Mouse (Mus musculus) forebrain, embryonic 13.5 days (tissue): ENCODE measurements around the gene Ccp110. TPM values are rescaled to one million over a fixed set of nuclear protein-coding genes. Genes with fewer than 3 reads are reported as not detected.
A peak's percentile ranks its signal among the peaks of the same experiment; 100 is the strongest.

Experiments used
- ATAC-seq: fragments of 200-750 bp; cut with Nextera tagmentation; 2 replicates; pipeline ENCODE4 v1.8.0; 2017
- H3K27ac ChIP-seq: fragments of 300-500 bp; sonication (generic); 2 replicates; pipeline ENCODE4 v1.5.1; 2015; ENCODE audit warnings: inconsistent platforms, mild to moderate bottlenecking, moderate library complexity
- H3K27me3 ChIP-seq: fragments of 300-500 bp; sonication (generic); 2 replicates; pipeline ENCODE4 v1.6.1; 2015; ENCODE audit warnings: mild to moderate bottlenecking, inconsistent platforms
- H3K36me3 ChIP-seq: fragments of 300-500 bp; sonication (generic); 2 replicates; pipeline ENCODE4 v1.6.1; 2015; ENCODE audit warnings: mild to moderate bottlenecking, inconsistent platforms; ENCODE audit not compliant: poor library complexity, severe bottlenecking
- H3K4me1 ChIP-seq: fragments of 300-500 bp; sonication (generic); 2 replicates; pipeline ENCODE4 v1.6.1; 2015; ENCODE audit warnings: inconsistent platforms
- H3K4me2 ChIP-seq: fragments of 300-500 bp; sonication (generic); 2 replicates; pipeline ENCODE4 v1.6.1; 2015; ENCODE audit warnings: inconsistent platforms, mild to moderate bottlenecking, moderate library complexity
- H3K4me3 ChIP-seq: fragments of 300-500 bp; sonication (generic); 2 replicates; pipeline ENCODE4 v1.5.1; 2015; ENCODE audit warnings: mild to moderate bottlenecking, inconsistent platforms
- H3K9ac ChIP-seq: fragments of 300-500 bp; sonication (generic); 2 replicates; pipeline ENCODE4 v1.6.1; 2015; ENCODE audit warnings: mild to moderate bottlenecking, inconsistent platforms
- H3K9me3 ChIP-seq: fragments of 300-500 bp; sonication (generic); replicated peaks from 2 replicates; pipeline ENCODE4 v1.6.1; 2016; ENCODE audit warnings: inconsistent platforms
- WGBS: fragments of 180-500 bp; shearing (Covaris S2); methylation state at CpG from one replicate; pipeline ENCODE4 v1.1.7; 2015; 5-methylcytosine and 5-hydroxymethylcytosine counted together
- polyA plus RNA-seq: library from polyadenylated mRNA; unstranded; fragments of >200 nt; fragmentation: Nextera tagmentation; extraction: Ambion mirVana; gene quantifications from 2 replicates; pipeline ENCODE4 v1.2.1, GENCODE M21; 2015

Gene Ccp110
- polyA plus RNA-seq = 33.0 and 42.9 TPM in 2 replicates

- Histone ChIP-seq H3K9me3 (no peaks in the 10 kb centered on the region), H3K4me2 (peak within 1 kb of the TSS; percentile 77), H3K27me3 (no peaks in the 10 kb centered on the region), H3K4me1 (peaks cover 15% of the 10 kb centered on the region), H3K27ac (peak within 1 kb of the TSS; percentile 64; the same call in 1 of the 2 replicates), H3K36me3 (peaks cover 25% of the 10 kb centered on the region), H3K9ac (peak within 1 kb of the TSS; percentile 84), H3K4me3 (peak within 1 kb of the TSS; percentile 96)
- ATAC-seq = peak; percentile 99
- WGBS = 1% methylated on average over 48 of the region's 48 CpGs
Measured at GRCm38 (mm10) chr7:118712228-118713173, at the start of gene Ccp110. Gene Ccp110 (plus strand): TSS chr7:118712552.

- Histone ChIP-seq H3K27ac (no peak overlapping the region), H3K9me3 (peaks cover 5% of the 10 kb centered on the region), H3K4me2 (no peak overlapping the region), H3K36me3 (no peaks in the 10 kb centered on the region), H3K27me3 (no peaks in the 10 kb centered on the region), H3K9ac (no peak overlapping the region), H3K4me1 (no peaks in the 10 kb centered on the region), H3K4me3 (no peak overlapping the region)
- no peak for ATAC-seq
- WGBS = 89% methylated on average over 2 of the region's 2 CpGs
Measured at GRCm38 (mm10) chr7:118667773-118668172, 44.6 kb upstream of the Ccp110 start.

- ATAC-seq = no peak
- H3K4me1 ChIP-seq = no peaks in the 10 kb centered on the region
- H3K4me3 ChIP-seq = no peak overlapping the region
- 86% methylated on average over 4 of the region's 4 CpGs for WGBS
- no peak overlapping the region for H3K4me2 ChIP-seq
- H3K9ac ChIP-seq = no peak overlapping the region
- no peaks in the 10 kb centered on the region for H3K27me3 ChIP-seq
- H3K9me3 ChIP-seq = no peaks in the 10 kb centered on the region
- no peak overlapping the region for H3K27ac ChIP-seq
- no peaks in the 10 kb centered on the region for H3K36me3 ChIP-seq
Measured at GRCm38 (mm10) chr7:118670142-118670541, 42.2 kb upstream of the Ccp110 start.

GRCm38 (mm10) chr7:118676826-118677225, 35.5 kb upstream of the Ccp110 start:
- Histone ChIP-seq H3K9ac (no peak overlapping the region), H3K27ac (no peak overlapping the region), H3K9me3 (no peaks in the 10 kb centered on the region), H3K4me2 (no peak overlapping the region), H3K4me3 (no peak overlapping the region), H3K27me3 (no peaks in the 10 kb centered on the region), H3K4me1 (no peaks in the 10 kb centered on the region), H3K36me3 (no peaks in the 10 kb centered on the region)
- no peak for ATAC-seq
- 92% methylated on average over 4 of the region's 4 CpGs for WGBS

GRCm38 (mm10) chr7:118688199-118688598, 24.2 kb upstream of the Ccp110 start:
- H3K9me3 ChIP-seq = no peaks in the 10 kb centered on the region
- no peaks in the 10 kb centered on the region for H3K27me3 ChIP-seq
- peaks cover 63% of the 10 kb centered on the region for H3K36me3 ChIP-seq
- no peak overlapping the region for H3K9ac ChIP-seq
- no peak overlapping the region for H3K4me3 ChIP-seq
- H3K4me2 ChIP-seq = no peak overlapping the region
- no peak overlapping the region for H3K27ac ChIP-seq
- H3K4me1 ChIP-seq = no peaks in the 10 kb centered on the region
- 24% methylated on average over 5 of the region's 5 CpGs for WGBS
- peak; percentile 72 for ATAC-seq

- Histone ChIP-seq H3K4me1 (no peaks in the 10 kb centered on the region), H3K9ac (no peak overlapping the region), H3K27ac (no peak overlapping the region), H3K4me2 (no peak overlapping the region), H3K4me3 (no peak overlapping the region), H3K27me3 (no peaks in the 10 kb centered on the region), H3K9me3 (no peaks in the 10 kb centered on the region), H3K36me3 (peaks cover 70% of the 10 kb centered on the region)
- no peak for ATAC-seq
- 93% methylated on average over 7 of the region's 7 CpGs for WGBS
Measured at GRCm38 (mm10) chr7:118689088-118689487, 23.3 kb upstream of the Ccp110 start.

- Histone ChIP-seq H3K27ac (no peak overlapping the region), H3K36me3 (peaks cover 90% of the 10 kb centered on the region), H3K27me3 (no peaks in the 10 kb centered on the region), H3K4me3 (no peak overlapping the region), H3K4me1 (no peaks in the 10 kb centered on the region), H3K4me2 (no peak overlapping the region), H3K9ac (no peak overlapping the region), H3K9me3 (no peaks in the 10 kb centered on the region)
- WGBS = 94% methylated on average over 2 of the region's 2 CpGs
- no peak for ATAC-seq
Measured at GRCm38 (mm10) chr7:118691287-118691686, 21.1 kb upstream of the Ccp110 start.

- ATAC-seq = no peak
- Histone ChIP-seq H3K27me3 (no peaks in the 10 kb centered on the region), H3K36me3 (peaks cover 82% of the 10 kb centered on the region), H3K27ac (no peak overlapping the region), H3K4me2 (no peak overlapping the region), H3K9ac (no peak overlapping the region), H3K4me3 (no peak overlapping the region), H3K4me1 (no peaks in the 10 kb centered on the region), H3K9me3 (no peaks in the 10 kb centered on the region)
- 98% methylated on average over 6 of the region's 6 CpGs for WGBS
Measured at GRCm38 (mm10) chr7:118696146-118696545, 16.2 kb upstream of the Ccp110 start.

- H3K9ac ChIP-seq = no peak overlapping the region
- no peaks in the 10 kb centered on the region for H3K27me3 ChIP-seq
- no peak overlapping the region for H3K27ac ChIP-seq
- H3K9me3 ChIP-seq = no peaks in the 10 kb centered on the region
- no peak overlapping the region for H3K4me2 ChIP-seq
- no peak for ATAC-seq
- H3K36me3 ChIP-seq = peaks cover 77% of the 10 kb centered on the region
- H3K4me1 ChIP-seq = peaks cover 4% of the 10 kb centered on the region; the same call in 1 of the 2 replicates
- WGBS = 80% methylated on average over 4 of the region's 4 CpGs
- no peak overlapping the region for H3K4me3 ChIP-seq
Measured at GRCm38 (mm10) chr7:118697168-118697567, 15.2 kb upstream of the Ccp110 start.

GRCm38 (mm10) chr7:118698882-118699281, 13.5 kb upstream of the Ccp110 start:
- H3K27me3 ChIP-seq = no peaks in the 10 kb centered on the region
- WGBS = 99% methylated on average over 9 of the region's 9 CpGs
- H3K4me3 ChIP-seq = no peak overlapping the region
- no peak overlapping the region for H3K9ac ChIP-seq
- no peak overlapping the region for H3K27ac ChIP-seq
- H3K36me3 ChIP-seq = peaks cover 67% of the 10 kb centered on the region
- no peak overlapping the region for H3K4me2 ChIP-seq
- no peaks in the 10 kb centered on the region for H3K9me3 ChIP-seq
- H3K4me1 ChIP-seq = peaks cover 13% of the 10 kb centered on the region; the same call in 1 of the 2 replicates
- ATAC-seq = no peak

- Histone ChIP-seq H3K27me3 (no peaks in the 10 kb centered on the region), H3K27ac (no peak overlapping the region), H3K4me1 (peaks cover 30% of the 10 kb centered on the region), H3K4me3 (0 out of 2 replicates have a peak overlapping the region, but pooled peaks have one; percentile 84), H3K9me3 (no peaks in the 10 kb centered on the region), H3K4me2 (peak overlapping the region; percentile 68), H3K36me3 (peaks cover 26% of the 10 kb centered on the region), H3K9ac (no peak overlapping the region)
- ATAC-seq = no peak
- WGBS = 92% methylated on average over 15 of the region's 15 CpGs
Measured at GRCm38 (mm10) chr7:118703144-118703561, 9.2 kb upstream of the Ccp110 start.

- Histone ChIP-seq H3K36me3 (peaks cover 20% of the 10 kb centered on the region), H3K4me2 (peak overlapping the region; percentile 68), H3K27ac (no peak overlapping the region), H3K9me3 (no peaks in the 10 kb centered on the region), H3K4me3 (peak overlapping the region; percentile 84), H3K4me1 (peaks cover 30% of the 10 kb centered on the region), H3K9ac (peak overlapping the region; percentile 92), H3K27me3 (no peaks in the 10 kb centered on the region)
- no peak for ATAC-seq
- WGBS = 81% methylated on average over 9 of the region's 9 CpGs
Measured at GRCm38 (mm10) chr7:118704001-118704850, 8.1 kb upstream of the Ccp110 start.
